Mouse (Mus musculus): ENCODE results near the gene Entpd6. TPM values are rescaled to one million over a fixed set of nuclear protein-coding genes. Genes with fewer than 3 reads are reported as not detected.

Entpd6 gene
- total RNA-seq, 2 experiments from 2014 or later, result 49.3 to 53.1 TPM

DNA sequence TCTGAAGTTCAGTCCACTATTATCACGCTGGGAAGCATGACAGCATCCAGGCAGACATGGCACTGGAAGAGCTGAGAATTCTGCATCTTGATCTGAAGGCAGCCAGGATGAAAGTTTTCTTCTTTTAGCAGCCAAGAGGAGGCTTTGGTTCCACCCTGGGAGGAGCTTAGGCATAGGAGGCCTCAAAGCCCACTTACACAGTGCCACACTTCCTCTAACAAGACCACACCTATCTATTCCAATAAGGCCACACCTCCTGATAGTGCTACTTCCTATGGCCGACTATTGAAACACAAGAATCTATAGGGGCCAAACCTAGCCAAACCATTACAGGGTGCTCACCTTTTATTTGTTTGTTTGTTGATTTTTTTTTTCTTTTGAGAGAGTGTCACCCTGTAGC, 34.0 kb downstream of the Entpd6 start:
- intact Hi-C loops (cut with DNase I), result no loop called here
- DNase-seq (ENCODE audit: low spot score in 2 of 2), result no peak

DNA sequence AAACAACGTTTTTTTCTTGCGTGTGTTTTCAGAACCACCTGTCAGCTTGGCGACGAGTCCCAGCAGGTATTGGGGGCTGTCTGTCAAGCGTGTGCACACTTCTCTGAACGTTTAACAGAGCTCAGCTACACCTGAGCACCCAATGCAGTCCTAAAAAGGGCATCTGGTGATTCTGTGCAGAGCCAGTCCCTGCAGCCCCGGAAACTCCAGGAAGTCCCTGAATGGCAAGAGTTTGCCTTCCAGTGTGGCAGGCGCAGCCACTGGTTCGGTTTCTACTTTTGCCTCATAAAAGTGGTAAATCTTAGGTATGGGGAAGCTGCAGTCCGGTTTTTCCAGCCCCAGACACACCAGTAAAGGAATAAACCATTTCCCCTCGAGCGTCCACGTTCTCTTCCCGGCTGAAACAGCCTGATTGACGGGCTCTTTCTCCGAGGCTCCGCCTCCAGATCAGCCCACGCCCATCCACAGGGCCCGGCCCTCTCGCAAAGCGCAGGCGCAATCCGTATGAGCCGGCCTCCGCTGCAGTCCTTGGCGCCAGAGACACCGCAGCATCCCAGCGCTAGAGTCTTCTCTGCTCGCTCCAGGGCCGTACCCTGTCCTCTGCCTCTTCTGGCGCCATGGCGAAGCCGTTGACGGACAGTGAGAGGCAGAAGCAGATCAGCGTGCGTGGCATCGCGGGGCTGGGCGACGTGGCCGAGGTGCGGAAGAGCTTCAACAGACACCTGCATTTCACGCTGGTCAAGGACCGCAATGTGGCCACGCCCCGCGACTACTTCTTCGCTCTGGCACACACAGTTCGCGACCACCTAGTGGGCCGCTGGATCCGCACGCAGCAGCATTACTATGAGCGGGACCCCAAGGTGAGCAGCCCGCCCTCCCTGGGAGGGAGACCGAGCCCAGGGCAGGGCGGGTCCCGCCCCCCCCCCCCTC, 37.7 kb downstream of the Entpd6 start, which contains the start of gene Pygb:
Gene Pygb, plus strand, starts transcription at position 485 of the 930 bp plus-strand sequence.
- peak; percentile 87 to 89 for DNase-seq (ENCODE audit: low spot score in 2 of 2)
- intact Hi-C loops (cut with DNase I), result loop anchor here (2.0 to 5.0 kb wide), 2 partner anchors 38 to 179 kb away; partner anchors contain the start of genes Apmap and Entpd6

DNA sequence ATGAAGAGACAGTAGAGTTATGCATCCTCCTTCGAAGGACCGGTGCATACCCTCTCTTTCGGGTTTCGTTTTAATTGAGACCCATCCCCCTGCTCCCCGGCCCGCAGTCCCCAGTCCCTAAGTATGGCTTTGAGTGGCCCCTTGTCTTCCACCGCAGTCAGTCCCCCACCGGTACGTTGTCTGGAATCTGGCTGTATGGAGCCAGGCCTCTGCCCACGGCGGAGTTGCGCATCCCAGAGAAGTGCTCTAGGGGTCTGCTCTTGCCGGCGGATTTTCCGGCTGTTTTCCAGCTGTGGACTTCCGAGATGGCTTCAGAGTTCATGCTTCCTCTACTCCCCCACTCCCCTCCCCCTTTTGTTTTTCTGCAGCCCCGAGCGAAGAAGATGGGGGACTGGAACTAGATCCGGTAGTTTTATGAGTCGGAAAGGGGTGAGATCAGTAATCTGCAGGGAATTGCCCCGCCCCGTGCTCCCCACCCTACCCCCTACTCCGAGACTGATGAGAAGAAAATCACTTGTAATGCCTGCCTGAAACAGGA, 38.5 kb downstream of the Entpd6 start:
- intact Hi-C loops (cut with DNase I), result loop anchor here (2.0 to 5.0 kb wide), 2 partner anchors 39 to 180 kb away; partner anchors contain the start of genes Apmap and Entpd6
- DNase-seq (ENCODE audit: low spot score in 2 of 2), result peak in 1 of 2 experiments; percentile 8

DNA sequence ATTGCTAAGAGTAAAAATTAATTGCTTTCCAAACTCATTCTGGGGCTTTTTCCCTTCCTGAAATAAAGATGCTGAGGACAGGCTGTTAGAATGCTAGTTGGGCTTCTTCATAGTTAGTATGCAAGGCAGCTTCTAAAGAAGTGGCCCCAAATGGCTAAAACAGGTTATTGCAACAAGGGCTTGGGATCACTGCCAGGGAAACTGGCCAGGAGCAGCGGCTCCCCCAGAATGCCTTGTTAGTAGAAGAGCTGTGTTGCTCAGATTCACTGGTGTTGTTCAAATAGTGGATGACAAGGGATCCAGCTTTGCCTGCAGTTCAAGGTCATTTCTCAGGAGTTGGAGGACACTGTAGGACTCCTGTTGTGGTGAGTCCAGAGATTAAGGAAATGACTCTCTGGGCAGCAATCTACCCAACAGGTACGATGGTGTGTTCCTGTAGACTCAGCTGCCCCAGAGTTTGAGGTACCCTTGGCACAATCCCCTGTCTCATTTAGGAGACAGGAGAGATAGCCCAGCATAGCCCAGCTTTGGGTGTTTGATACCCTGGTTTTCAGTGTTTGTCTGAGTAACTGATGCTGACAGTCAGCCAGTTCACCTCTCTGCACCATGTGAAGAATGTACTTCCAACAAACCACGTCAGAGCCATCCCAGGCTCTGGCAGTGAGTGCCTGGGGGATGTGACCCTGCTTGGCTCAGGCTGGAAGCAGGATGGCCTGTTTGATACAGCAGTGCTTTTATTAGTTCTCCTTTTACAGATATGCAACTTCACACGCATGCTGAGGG, 40.1 kb downstream of the Entpd6 start:
- intact Hi-C loops (cut with DNase I), result loop anchor here (5.0 kb wide), 1 partner anchor 182 kb away; the partner anchor contains the start of gene Apmap

DNA sequence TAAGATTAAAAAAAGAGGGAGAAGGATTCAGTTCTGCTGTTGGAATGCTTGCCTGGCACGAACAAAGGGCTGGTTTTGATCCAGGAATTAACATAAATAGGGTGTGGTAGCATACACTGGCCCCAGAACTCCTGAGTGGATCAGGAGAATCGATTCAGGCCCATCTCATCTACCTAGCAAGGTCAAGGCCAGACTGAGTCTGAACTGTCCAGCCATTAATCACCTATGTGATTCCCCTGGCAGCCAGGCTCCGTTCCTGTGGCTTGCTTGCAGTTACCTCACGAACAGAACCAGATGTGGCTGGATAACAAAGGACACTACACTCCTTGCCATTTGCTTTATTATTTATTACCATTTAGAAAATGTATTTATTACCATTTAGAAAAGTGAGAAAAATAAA, 44.5 kb downstream of the Entpd6 start:
- intact Hi-C loops (cut with DNase I), result no loop called here
- DNase-seq (ENCODE audit: low spot score in 2 of 2), result no peak

More for the DNA sequence above, 40.1 kb downstream of the Entpd6 start:
- peak; percentile 69 to 81 for DNase-seq (ENCODE audit: low spot score in 2 of 2)

DNA sequence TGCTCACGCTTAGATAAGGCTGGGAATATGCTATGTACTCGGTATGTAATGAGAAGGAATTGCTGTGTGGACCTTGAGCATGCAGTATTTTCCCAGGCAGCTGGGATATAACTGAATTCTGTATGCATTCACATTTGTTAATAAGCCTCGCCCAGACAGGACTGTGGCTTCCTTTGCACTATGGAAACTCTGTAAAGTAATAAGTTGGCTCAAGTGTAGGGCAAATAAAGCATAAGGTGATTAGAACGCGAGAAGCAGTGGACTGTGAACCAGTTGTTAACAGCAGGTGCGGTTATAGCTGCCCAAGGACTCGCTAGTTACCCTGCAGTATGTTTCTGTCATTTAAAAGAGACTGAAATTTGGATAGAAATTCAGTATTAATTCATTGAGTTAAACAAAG, 49.2 kb downstream of the Entpd6 start:
- intact Hi-C loops (cut with DNase I), result no loop called here
- DNase-seq (ENCODE audit: low spot score in 2 of 2), result no peak

DNA sequence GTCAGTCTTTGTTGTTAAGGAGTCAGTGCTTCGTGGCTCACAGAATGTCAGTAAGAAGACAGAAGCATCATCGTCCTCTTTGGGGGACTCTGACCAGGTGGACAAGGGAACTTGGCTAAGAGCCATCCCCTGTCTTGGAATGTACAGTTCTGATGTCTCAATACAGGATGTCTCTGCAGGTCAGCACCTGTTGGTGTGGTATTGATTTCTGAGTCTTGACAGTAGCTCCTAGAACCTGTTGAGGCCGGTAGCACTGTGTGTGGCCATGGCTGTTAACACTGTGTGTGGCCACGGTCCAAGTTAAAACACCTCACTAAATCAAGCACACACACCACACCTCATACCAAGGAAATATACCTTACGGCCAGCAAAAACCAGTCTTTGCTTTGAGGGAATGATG, 51.8 kb downstream of the Entpd6 start:
- intact Hi-C loops (cut with DNase I), result loop anchor here (10.0 kb wide), 1 partner anchor 204 kb away; no protein-coding TSS in a partner anchor
- DNase-seq (ENCODE audit: low spot score in 2 of 2), result no peak

DNA sequence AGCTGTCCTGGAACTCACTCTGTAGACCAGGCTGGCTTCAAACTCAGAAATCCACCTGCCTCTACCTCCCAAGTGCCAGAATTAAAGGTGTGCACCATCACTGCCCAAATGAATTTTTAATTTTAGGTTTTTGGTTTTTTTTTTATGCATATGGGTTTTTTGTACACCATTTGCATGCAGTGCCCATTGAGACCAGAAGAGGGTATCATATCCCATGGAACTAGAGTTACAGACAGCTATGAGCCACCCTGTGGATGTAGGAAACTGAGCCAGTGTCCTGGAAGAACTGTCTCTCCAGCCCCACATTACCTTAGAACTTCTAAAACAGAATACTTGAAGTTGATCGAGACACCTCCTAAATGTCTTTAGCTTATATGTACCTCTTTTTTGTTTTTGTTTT, 54.2 kb downstream of the Entpd6 start:
- intact Hi-C loops (cut with DNase I), result loop anchor here (10.0 kb wide), 1 partner anchor 202 kb away; no protein-coding TSS in a partner anchor
- peak in 1 of 2 experiments; percentile 35 for DNase-seq (ENCODE audit: low spot score in 2 of 2)

DNA sequence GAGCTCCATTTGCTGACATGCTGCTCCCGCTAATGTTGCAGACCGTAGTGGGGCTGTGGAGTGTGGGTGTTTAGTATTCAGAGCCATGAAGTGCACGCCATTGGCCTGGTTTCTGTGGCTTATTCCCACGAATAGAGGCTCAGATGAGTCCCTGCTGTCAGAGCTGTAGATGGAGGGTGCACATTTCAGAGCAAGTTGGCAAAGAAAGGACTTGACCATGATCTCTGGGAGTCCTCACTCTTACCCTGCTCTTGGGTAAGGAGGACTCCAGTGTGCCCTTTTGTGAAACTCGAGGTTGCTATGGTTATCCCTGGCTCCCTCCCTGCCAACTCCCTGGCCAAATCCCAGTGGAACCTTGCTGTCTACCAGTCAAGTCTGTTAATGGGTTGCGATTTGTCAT, 59.5 kb downstream of the Entpd6 start:
- intact Hi-C loops (cut with DNase I), result loop anchor here (10.0 kb wide), 1 partner anchor 196 kb away; no protein-coding TSS in a partner anchor

DNA sequence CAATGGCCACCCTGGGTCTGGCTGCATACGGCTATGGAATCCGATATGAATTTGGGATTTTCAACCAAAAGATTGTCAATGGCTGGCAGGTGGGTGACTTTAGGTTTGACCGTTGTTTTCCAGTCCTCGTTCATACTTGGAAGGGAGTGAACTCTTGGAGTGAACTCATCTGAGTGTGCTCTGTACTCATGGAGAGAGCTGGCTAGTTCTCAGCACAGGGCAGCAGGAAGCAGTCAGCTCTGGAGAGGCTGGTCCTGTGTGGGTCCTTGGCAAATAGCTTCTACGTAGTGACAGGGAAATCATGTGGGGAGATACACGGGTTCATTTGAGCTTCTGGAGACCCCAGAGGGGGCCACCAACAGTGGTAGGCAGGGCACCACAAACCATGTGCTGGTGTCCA, 60.0 kb downstream of the Entpd6 start:
- intact Hi-C loops (cut with DNase I), result loop anchor here (10.0 kb wide), 1 partner anchor 196 kb away; no protein-coding TSS in a partner anchor

More for the DNA sequence above, 59.5 kb downstream of the Entpd6 start:
- DNase-seq (ENCODE audit: low spot score in 2 of 2), result peak in 1 of 2 experiments; percentile 31

DNA sequence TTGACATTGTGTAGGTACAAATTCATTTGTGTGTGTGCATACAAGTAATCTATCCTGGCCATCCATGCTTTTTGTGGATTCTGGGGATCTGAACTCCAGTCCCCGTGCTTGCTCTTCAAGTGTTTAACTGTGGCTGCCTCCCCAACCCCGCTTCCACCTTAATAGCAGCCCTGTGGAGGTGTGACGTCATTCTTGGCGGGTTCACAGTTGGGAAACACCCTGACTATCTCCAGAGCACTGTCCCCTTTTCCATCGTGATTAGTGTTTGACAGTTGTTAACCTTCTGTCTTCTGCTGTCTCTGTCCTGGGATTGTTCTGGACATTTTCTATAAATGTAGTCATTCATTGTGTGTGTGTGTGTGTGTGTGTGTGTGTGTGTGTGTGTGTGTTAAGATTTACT, 61.8 kb downstream of the Entpd6 start:
- DNase-seq (ENCODE audit: low spot score in 2 of 2), result no peak
- intact Hi-C loops (cut with DNase I), result no loop called here

More for the DNA sequence above, 60.0 kb downstream of the Entpd6 start:
- DNase-seq (ENCODE audit: low spot score in 2 of 2), result no peak

DNA sequence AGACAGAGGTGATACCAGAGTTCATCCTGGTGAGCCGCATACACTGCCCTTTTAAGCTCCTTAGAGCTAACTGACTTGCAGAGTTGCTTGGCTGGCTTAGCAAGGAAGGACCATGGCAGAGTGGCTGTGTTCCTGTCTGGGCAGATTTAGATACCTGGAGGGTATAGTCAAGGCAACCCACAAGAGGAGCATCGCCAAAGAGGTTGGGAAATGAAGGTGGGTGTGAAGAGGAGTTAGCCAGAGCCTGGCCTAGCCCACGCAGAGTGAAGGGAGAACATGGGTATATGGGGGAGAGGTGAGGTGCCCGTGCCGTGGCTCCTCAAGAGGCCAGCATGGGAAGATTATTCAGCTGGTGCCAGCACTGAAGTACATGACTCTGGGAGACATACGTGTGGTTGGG, 64.0 kb downstream of the Entpd6 start:
- no peak for DNase-seq (ENCODE audit: low spot score in 2 of 2)
- intact Hi-C loops (cut with DNase I), result no loop called here

DNA sequence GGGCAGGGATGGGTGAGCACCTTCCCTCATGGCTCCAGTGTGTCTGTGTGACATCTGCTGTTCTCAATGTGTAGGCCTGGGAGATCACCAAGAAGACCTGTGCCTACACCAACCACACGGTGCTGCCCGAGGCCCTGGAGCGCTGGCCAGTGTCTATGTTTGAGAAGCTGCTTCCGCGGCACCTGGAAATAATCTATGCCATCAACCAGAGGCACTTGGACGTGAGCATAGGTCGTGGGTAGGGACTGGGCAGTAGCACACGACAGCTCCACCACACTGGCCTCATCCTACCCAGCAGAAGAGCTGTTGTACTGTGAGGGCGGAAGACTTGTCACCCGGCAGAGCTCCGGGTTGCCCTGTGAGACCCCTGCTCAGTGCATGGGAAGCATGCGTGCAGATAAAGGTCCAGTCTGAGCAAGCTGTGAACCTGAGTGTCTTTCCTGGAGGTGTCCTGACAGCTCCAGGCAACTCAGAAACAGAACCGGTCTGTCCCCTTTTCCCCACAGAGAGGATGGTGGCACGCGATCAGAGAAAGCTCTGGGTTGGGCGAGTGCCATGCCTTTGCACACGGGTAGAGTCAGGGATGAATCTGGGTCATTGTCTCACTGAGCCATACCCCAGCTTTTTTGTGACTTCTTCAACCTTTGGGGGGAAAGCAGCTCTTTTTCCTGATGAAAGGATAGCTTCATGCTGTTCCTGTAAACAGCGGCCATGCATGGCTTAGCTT, 68.0 kb downstream of the Entpd6 start:
- intact Hi-C loops (cut with DNase I), result no loop called here
- DNase-seq (ENCODE audit: low spot score in 2 of 2), result peak in 1 of 2 experiments; percentile 45

DNA sequence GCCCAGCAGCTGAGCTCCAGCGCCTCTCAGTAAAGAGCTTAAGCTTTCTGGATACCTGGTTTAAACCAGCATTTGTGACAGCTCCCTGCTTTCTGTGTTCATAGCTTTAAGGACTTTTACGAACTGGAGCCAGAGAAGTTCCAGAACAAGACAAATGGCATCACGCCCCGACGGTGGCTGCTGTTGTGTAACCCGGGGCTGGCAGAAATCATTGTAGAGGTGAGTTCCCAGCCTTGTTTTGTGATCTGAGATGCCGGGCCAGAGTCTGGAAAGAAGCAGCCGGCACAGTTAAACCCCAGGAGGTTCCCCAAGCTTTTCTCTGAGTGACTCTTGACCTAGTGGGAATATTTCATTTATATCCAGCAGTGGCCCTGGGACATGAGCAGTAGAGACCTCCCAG, 69.9 kb downstream of the Entpd6 start:
- no peak for DNase-seq (ENCODE audit: low spot score in 2 of 2)
- intact Hi-C loops (cut with DNase I), result no loop called here

DNA sequence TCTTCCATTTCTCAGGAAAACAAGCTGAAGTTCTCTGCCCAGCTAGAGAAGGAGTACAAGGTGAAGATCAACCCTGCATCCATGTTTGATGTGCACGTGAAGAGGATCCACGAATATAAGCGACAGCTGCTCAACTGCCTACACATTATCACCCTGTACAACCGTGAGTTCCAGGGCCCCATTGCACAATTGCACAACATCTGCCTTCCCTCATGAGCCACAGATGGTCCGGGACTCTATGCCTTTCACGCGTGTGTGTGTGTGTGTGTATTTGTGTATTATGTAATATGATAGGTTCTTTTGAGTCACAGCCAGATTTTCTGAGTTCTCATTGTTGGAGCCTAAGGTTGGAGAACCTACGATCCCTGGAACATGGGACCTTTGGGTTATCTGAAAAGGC, 71.9 kb downstream of the Entpd6 start:
- DNase-seq (ENCODE audit: low spot score in 2 of 2), result no peak

More for the DNA sequence above, 71.9 kb downstream of the Entpd6 start:
- intact Hi-C loops (cut with DNase I), result no loop called here
